Mouse (Mus musculus): ENCODE measurements around the gene H2-T24.
"Not testable (repeated sequence)": the region's sequence is repeated elsewhere in the genome, so short reads cannot be mapped to it uniquely, and the experiment has no call there.

The H2-T24 gene

DNA sequence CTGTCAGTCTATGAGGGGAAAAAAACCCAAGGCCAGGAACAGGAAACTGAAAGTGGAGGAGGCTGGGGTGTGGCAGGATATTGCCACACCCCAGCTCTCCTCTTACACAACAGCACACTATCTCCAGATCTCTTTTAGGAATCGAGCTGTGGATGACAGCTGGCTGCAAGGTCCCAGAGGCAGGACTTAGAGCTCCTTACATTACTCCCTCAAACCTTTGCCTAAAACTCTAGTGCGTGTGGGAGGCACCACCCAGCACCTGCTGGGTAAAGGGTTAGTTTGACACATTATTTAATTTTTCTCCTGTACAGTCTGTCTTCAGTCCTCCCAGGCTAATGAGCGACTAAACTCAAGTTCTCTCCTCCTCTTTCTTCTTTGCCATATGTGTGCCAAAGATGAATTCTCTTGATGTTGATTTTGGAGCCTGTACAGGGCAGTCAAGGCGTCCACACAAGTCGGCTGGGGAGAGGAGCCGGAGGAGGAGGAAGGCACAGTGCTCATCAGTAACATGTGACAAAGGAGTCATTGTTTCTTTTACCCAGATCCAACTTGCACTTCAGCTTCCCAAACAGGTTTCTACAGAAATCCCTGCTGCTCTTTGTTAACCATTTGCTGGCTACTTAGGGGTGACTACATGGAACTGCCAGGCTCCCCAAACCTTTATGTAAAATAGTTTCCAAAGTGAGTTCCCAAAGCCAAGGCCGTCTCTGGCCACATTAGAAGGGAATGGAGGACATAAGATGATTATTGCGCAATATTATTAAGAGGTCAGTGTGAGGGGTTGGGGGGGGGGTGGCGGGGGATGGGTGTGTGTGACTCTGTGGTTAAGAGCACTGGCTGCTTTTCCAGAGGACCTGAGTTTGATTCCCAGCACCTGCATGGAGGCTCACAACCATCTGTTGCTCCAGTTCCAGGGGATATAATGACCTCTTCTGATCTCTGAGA is 3.6 kb upstream of the H2-T24 start:
- DNase-seq (ENCODE audit: low read depth, low spot score) = peak; percentile 45

GRCm38 (mm10) chr17:36022922-36023321 is 2.6 kb upstream of the H2-T24 start:
- no peak for DNase-seq (ENCODE audit: low read depth, low spot score)

- DNase-seq (ENCODE audit: low read depth, low spot score) = no peak
Measured at GRCm38 (mm10) chr17:36022098-36022497, 1.7 kb upstream of the H2-T24 start.

DNA sequence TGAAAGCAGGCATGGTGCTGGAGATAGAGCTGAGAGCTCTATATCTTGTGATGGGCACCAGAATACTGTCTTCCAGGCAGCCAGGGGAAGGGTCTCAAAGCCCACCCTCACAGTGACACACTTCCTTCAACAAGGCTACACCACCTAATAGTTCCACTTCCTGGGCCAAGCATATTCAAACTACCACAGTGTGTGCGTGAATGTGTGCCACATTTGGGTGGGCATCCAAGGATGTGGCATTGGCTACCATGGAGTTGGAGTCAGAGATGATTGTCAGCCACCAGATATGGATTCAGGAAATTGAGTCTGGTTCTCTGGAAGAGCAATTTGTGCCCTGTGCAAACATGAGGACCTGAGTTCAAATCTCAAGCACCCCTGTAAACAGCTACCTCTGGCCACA is 949 bp upstream of the H2-T24 start:
- DNase-seq (ENCODE audit: low read depth, low spot score) = no peak

DNA sequence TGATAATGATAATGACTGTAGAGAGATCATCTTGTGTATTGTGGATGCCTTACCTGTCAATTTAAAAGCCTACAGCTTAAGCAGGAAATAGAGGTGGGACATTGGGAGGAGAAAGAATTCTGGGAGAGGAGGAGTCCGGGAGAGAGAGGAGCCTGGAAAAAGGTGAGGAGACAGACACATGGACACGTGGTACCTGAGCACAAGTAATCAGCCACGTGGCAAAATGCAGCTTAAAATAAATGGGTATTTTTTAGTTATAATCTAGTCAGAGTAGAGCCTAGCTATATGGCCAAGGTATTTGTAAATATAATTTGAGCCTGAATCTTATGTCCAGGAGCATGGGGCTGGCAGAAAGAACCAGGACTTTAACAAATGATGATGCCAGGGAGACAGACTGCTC is 841 bp downstream of the H2-T24 start:
- no peak for DNase-seq (ENCODE audit: low read depth, low spot score)

- DNase-seq (ENCODE audit: low read depth, low spot score) = no peak
Measured at GRCm38 (mm10) chr17:36018979-36019378, 1.4 kb downstream of the H2-T24 start.

- DNase-seq (ENCODE audit: low read depth, low spot score) = no peak
Measured at GRCm38 (mm10) chr17:36017046-36017445, 3.3 kb downstream of the H2-T24 start.

- DNase-seq (ENCODE audit: low read depth, low spot score) = no peak
Measured at GRCm38 (mm10) chr17:36014977-36015376, 5.4 kb downstream of the H2-T24 start.

DNA sequence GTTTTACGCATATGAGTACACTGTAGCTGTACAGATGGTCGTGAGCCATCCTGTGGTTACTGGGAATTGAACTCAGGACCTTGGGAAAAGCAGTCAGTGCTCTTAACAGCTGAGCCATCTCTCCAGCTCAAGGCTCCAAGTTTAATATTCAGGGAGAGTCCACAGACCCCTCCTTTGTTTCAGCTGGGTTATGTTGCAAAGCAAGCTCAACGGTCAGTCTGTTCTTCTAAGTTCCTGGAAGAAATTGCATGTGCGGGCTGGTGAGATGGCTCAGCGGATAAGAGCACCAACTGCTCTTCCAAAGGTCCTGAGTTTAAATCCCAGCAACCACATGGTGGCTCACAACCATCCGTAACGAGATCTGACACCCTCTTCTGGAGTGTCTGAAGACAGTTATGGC is 16.0 kb downstream of the H2-T24 start:
- not testable (repeated sequence) for DNase-seq (ENCODE audit: low read depth, low spot score)

DNA sequence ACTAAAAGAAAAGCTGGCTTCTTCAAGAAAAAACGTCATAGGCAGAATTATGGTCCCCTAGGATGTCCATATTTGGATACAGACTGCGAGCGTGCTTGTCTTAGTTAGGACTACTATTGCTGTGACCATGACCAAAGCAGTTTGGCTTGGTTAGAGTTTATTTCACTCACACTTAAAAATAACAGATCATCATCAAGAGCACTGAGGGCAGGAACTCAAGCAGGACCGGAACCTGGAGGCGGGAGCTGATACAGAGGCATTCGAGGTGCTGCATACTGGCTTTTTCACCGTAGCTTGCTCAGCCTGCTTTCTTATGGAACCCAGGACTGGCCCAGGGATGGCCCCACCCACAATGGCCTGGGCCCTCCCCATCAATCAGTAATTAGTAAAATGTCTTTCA is 17.0 kb downstream of the H2-T24 start:
- DNase-seq (ENCODE audit: low read depth, low spot score) = no peak

DNA sequence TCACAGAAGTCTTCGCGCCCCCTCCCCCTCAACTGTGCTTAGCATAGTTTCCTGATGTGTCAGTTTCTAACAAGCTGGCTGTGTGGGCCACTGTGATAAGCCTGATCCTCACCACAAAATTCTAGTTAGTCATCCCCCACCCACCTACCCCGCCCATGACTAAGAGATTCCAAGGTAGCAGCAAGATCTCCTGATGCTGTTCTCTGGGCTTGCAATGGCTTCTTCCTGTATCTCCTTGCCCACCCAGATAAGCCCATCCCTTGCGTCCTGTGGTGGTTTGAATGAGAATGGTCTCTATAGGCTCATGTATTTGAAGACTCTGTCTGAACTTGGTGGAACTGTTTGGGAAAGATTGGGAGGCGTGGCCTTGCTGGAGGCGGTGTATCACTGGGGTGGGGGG is 18.4 kb downstream of the H2-T24 start:
- DNase-seq (ENCODE audit: low read depth, low spot score) = no peak

DNA sequence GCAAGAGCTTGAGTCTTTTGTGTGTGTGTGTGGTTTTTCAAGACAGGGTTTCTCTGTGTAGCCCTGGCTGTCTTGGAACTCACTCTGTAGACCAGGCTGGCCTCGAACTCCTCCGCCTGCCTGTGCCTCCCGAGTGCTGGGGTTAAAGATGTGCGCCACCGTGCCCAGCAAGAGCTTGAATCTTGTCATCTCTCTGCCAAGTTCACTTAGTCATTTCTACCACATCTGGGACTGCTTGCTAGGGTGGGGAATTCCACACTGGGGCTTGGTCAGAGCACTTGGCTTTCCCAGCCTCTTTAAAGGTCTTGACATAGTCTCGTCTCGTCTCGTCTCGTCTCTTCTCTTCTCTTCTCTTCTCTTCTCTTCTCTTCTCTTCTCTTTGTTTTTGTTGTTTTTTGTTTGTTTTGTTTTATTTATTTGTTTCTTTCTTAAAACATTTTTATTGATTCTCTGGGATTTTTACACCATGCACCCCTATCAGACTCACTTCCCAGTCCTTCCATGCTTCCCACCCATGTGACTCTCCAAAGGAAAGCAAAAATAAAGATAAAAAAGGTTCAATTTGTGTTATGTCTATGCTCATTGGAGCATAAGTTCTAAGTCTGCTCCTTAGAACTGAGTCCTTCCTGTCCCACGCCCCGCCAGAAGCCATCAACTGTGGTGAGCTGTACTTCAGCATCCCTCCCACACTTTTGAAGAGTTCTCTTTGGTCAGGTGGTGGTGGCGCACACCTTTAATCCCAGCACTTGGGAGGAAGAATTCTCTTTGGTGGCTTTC is 19.1 kb downstream of the H2-T24 start:
- no peak for DNase-seq (ENCODE audit: low read depth, low spot score)

- DNase-seq (ENCODE audit: low read depth, low spot score) = no peak
Measured at GRCm38 (mm10) chr17:36000349-36000748, 20.0 kb downstream of the H2-T24 start.

DNA sequence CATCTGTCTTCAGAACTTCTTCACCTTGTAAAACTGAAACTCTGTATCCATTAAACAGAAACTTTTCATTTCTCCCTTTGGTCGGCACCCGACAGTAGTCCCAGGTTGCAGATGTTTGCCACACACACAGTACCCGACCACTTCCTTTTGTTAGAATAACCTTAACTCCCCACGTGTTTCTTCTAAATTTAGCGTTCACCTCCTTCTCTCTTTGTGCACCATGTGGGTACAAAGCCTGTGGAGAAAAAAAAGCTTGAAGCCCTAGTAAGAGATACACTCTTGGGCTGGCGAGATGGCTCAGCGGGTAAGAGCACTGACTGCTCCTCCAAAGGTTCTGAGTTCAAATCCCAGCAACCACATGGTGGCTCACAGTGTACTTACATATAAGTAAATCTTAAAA is 21.0 kb downstream of the H2-T24 start:
- DNase-seq (ENCODE audit: low read depth, low spot score) = no peak

DNA sequence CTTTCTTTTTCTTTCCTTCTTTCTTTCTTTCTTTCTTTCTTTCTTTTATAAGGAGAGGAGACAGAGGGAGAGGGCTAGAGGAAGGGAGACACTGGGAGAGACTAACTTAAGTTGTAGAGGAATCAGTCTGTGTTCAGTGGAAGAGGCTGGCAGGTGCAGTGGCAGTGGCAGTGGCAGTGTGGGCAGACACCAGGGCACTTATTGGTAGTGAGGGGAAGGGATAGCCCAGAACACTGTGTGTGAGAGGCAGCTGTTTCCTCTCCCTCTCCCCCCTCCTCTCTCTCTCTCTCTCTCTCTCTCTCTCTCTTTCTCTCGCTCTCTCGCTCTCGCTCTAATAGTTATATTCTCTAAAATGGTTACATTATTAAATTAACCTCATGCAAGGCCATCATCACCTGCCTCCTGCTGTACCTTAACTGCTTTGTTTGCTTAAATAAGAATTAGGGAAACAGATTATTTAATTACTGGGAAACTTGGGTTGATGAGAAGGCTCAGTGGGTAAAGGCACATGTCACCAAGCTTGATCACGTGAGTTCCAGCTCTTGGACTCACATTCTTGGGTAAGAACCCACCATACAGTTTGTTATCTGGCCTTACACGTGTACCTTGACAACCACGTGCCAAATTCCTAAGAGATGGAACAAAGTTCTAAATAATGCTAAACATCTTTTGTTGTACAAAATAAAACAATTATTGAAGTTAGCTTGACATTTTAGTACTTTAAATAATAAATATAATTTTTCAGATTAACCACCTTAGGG is 21.6 kb downstream of the H2-T24 start:
- no peak for DNase-seq (ENCODE audit: low read depth, low spot score)

- no peak for DNase-seq (ENCODE audit: low read depth, low spot score)
Measured at GRCm38 (mm10) chr17:35997713-35998510, 22.4 kb downstream of the H2-T24 start.

GRCm38 (mm10) chr17:35996949-35997348 is 23.4 kb downstream of the H2-T24 start:
- peak; percentile 94 for DNase-seq (ENCODE audit: low read depth, low spot score)

- no peak for DNase-seq (ENCODE audit: low read depth, low spot score)
Measured at GRCm38 (mm10) chr17:35994879-35995240, 25.5 kb downstream of the H2-T24 start.

- DNase-seq (ENCODE audit: low read depth, low spot score) = peak; percentile 88
Measured at GRCm38 (mm10) chr17:35994175-35994878, 26.0 kb downstream of the H2-T24 start.

DNA sequence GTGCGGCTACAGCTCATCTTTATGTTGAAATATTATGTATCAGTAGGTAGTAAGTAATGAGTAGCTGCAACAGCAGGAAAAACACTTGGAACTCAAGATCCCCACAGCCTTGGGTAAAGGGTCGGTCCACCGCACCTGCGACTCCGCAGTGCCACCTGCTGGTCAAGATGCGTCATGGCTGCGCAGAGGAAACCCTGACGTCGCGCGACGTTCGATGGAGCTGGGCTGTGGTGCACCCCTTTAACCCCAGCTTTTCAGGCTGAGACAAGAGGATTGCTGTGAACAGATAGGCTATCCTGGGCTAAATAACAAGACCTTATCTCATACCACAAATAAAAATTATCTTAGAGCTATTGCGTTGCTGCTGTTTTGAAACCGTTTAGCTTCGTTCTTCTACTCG is 26.7 kb downstream of the H2-T24 start:
- peak; percentile 80 for DNase-seq (ENCODE audit: low read depth, low spot score)

DNA sequence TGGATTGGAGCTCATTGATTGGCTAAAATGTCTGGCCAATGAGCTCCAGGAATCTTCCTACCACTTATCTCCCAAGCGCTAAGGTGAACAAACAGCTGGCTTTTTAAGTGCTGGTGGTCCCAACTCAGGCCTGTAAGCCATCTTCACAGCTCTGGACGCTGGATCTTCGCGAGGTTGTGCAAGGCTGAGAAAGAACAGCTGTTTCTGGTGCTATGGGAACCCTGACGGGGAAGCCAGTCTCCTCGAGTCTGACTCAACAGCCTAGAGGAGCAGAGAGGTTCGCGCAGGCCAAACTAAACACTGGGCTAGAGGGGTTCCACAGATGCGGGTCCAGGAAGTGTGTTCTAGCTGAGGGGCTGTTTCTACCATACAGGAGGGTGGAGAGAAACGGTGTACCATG is 28.6 kb downstream of the H2-T24 start:
- DNase-seq (ENCODE audit: low read depth, low spot score) = no peak

Data from skeletal muscle tissue, adult 2 months (tissue).